Mouse (Mus musculus): ENCODE results near the gene Arhgap10.

Gene Arhgap10

GRCm38 (mm10) chr8:77517301-77518200 lies at the start of gene Arhgap10:
Gene Arhgap10 (minus strand): TSS chr8:77517953.
- peak; percentile 14 for DNase-seq

GRCm38 (mm10) chr8:77561441-77561840 lies 43.7 kb upstream of the Arhgap10 start:
- DNase-seq, result no peak

GRCm38 (mm10) chr8:77552491-77552890 lies 34.7 kb upstream of the Arhgap10 start:
- DNase-seq, result no peak

- DNase-seq, result peak; percentile 14
These were observed 32.3 kb upstream of the Arhgap10 start for GRCm38 (mm10) chr8:77549881-77550580.

GRCm38 (mm10) chr8:77549121-77549706 lies 31.5 kb upstream of the Arhgap10 start, which contains the start of gene Prmt9:
Gene Prmt9 (plus strand): TSS chr8:77549397.
- DNase-seq, result peak; percentile 92

GRCm38 (mm10) chr8:77545616-77546015 lies 27.9 kb upstream of the Arhgap10 start:
- no peak for DNase-seq

- DNase-seq, result no peak
These were observed 26.7 kb upstream of the Arhgap10 start for GRCm38 (mm10) chr8:77544428-77544827.

GRCm38 (mm10) chr8:77543152-77543777 lies 25.5 kb upstream of the Arhgap10 start:
- DNase-seq, result no peak

- no peak for DNase-seq
These were observed 20.5 kb upstream of the Arhgap10 start for GRCm38 (mm10) chr8:77538256-77538655.

- no peak for DNase-seq
These were observed 19.1 kb upstream of the Arhgap10 start for GRCm38 (mm10) chr8:77536821-77537220.

GRCm38 (mm10) chr8:77535026-77535595 lies 17.4 kb upstream of the Arhgap10 start:
- DNase-seq, result peak; percentile 26

GRCm38 (mm10) chr8:77534358-77534992 lies 16.7 kb upstream of the Arhgap10 start:
- DNase-seq, result no peak

GRCm38 (mm10) chr8:77526130-77526529 lies 8.4 kb upstream of the Arhgap10 start:
- no peak for DNase-seq

- no peak for DNase-seq
These were observed 7.2 kb upstream of the Arhgap10 start for GRCm38 (mm10) chr8:77524906-77525305.

GRCm38 (mm10) chr8:77524018-77524615 lies 6.4 kb upstream of the Arhgap10 start:
- DNase-seq, result no peak

GRCm38 (mm10) chr8:77522984-77523383 lies 5.2 kb upstream of the Arhgap10 start:
- no peak for DNase-seq

GRCm38 (mm10) chr8:77521028-77521785 lies 3.5 kb upstream of the Arhgap10 start:
- no peak for DNase-seq

GRCm38 (mm10) chr8:77520601-77521000 lies 2.8 kb upstream of the Arhgap10 start:
- no peak for DNase-seq

GRCm38 (mm10) chr8:77518201-77519115 lies 705 bp upstream of the Arhgap10 start:
- DNase-seq, result no peak

- no peak for DNase-seq
These were observed 908 bp downstream of the Arhgap10 start for GRCm38 (mm10) chr8:77516845-77517244.
